Comparison of ENCODE assay signal across 29 mouse cellular contexts in the genomic region with DNA sequence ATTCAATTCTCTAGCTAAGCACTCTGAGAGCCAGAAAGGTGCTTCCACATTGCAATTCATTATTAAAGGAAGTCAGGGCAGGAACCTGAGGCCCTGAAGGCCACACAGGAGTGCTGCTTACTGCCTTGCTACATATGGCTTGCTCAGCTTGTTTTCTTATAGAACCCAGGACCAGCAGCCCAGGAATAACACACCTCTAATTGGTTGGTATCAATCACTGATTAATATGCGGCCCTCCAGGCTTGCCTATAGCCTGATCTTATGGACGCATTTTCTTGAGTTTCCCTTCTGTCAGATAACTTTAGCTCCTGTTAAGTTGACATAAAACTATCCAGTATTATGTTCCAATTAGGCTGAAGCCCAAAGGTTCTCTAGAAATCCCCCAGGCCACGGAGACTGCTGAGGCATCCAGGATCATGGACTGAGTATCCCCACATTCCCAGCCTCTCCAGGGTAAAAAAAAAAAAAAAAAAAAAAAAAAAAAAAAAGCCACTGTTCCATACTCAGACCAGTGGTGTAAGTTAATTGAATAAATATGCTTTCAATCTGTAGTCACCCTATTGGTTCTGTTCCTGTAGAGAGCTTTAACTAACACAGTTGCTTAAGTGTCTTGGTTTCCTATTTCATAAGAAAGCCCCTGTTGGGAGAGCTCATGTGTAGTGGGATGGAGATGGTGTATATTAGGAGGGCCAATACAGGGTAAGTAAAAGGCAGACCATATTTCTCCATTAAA.
DNase-seq lines count a peak whose midpoint lies in the region; ATAC-seq and TF ChIP-seq lines count a peak whose summit lies in the region.
"Had no signal": no experiment of that assay in that cellular context is flagged by ENCODE, and none has a peak within 500 bp of the region (broad histone marks: within the 10 kb centered on the region; RNA-seq: fewer than 3 reads in every experiment).

No protein-coding gene starts in this region.

- peak; percentile 65 for ATAC-seq in lung, embryonic 14.5 days (ENCODE audit: insufficient read depth)
- 0 out of 2 replicates have a peak, but pooled peaks have one; percentile 52 for ATAC-seq in embryonic facial prominence, embryonic 12.5 days (ENCODE audit: insufficient number of reproducible peaks, insufficient read depth, low FRiP score, low TSS enrichment)
- ATAC-seq in limb, embryonic 12.5 days (ENCODE audit: insufficient number of reproducible peaks, insufficient read depth, low FRiP score, low TSS enrichment, low read depth): peak; percentile 88
- no peak for ATAC-seq in kidney, embryonic 16.5 days (ENCODE audit: low FRiP score, low TSS enrichment)
- no peak for ATAC-seq in heart, embryonic 12.5 days (ENCODE audit: insufficient number of reproducible peaks, low FRiP score)
- ATAC-seq: forebrain, embryonic 15.5 days; hindbrain, embryonic 16.5 days; midbrain, embryonic 15.5 days had no signal

- in situ Hi-C loops in ES-E14 (cut with MboI; ENCODE audit: low sequenced_read_pairs in 2 of 2, unreplicated experiment in 2 of 2): no loop called here

- peak; percentile 37 for DNase-seq in lung, embryonic 14.5 days
- DNase-seq in lung, adult 18-20 months: no peak
- no peak for DNase-seq in ES-E14 (ENCODE audit: low read depth, low spot score)
- DNase-seq: adrenal gland, postnatal 14 days; cerebellum, adult 18-20 months; cerebellum, postnatal 10 days; gastrocnemius, adult 2 months; kidney, adult 9 months; kidney, postnatal 14 days; liver, embryonic 13.5 days; lung, postnatal 10 days; retina, postnatal 1 day; right cerebral cortex, postnatal 14 days; thymus, adult 18-20 months; thymus, postnatal 36 days had no signal

- no peaks in the 10 kb centered on the region for H3K4me1 ChIP-seq in lung, embryonic 14.5 days (ENCODE audit: insufficient read depth)
- H3K4me1 ChIP-seq in ES-E14 (ENCODE audit: control insufficient read depth in 2 of 2, insufficient read depth in 2 of 2, low read length in 2 of 2, poor library complexity in 1 of 2): no peaks in the 10 kb centered on the region
- H3K4me1 ChIP-seq in embryonic facial prominence, embryonic 12.5 days: no peaks in the 10 kb centered on the region
- H3K4me1 ChIP-seq in limb, embryonic 12.5 days (replicated peaks): peaks cover 12% of the 10 kb centered on the region
- H3K4me1 ChIP-seq in kidney, embryonic 16.5 days (ENCODE audit: insufficient read depth, low read length): no peaks in the 10 kb centered on the region
- no peaks in the 10 kb centered on the region for H3K4me1 ChIP-seq in heart, embryonic 12.5 days (replicated peaks)
- H3K4me1 ChIP-seq: forebrain, embryonic 15.5 days; heart, embryonic 15.5 days; limb, embryonic 15.5 days; liver, embryonic 13.5 days; midbrain, embryonic 15.5 days; neural tube, embryonic 15.5 days; stomach, embryonic 15.5 days had no signal

- WGBS in lung, embryonic 14.5 days: 73% methylated on average over 3 of the region's 3 CpGs
- 39% methylated on average over 3 of the region's 3 CpGs for WGBS in embryonic facial prominence, embryonic 12.5 days
- WGBS in limb, embryonic 12.5 days: 18% methylated on average over 3 of the region's 3 CpGs
- 81% methylated on average over 3 of the region's 3 CpGs for WGBS in kidney, embryonic 16.5 days
- 72% methylated on average over 3 of the region's 3 CpGs for WGBS in heart, embryonic 12.5 days

- H3K9ac ChIP-seq in lung, embryonic 14.5 days: no peak overlapping the region
- no peak overlapping the region for H3K9ac ChIP-seq in ES-E14 (ENCODE audit: insufficient read depth, low read depth, low read length, poor library complexity, severe bottlenecking)
- no peak overlapping the region for H3K9ac ChIP-seq in embryonic facial prominence, embryonic 12.5 days
- H3K9ac ChIP-seq in limb, embryonic 12.5 days (replicated peaks): no peak overlapping the region
- no peak overlapping the region for H3K9ac ChIP-seq in kidney, embryonic 16.5 days (replicated peaks; ENCODE audit: low read length)
- H3K9ac ChIP-seq in heart, embryonic 12.5 days: no peak overlapping the region
- H3K9ac ChIP-seq: embryonic facial prominence, embryonic 13.5 days; forebrain, embryonic 15.5 days; heart, embryonic 15.5 days; limb, embryonic 15.5 days; liver, embryonic 13.5 days; midbrain, embryonic 15.5 days; neural tube, embryonic 15.5 days; stomach, embryonic 15.5 days had no signal

- H3K4me3 ChIP-seq in lung, embryonic 14.5 days (ENCODE audit: low read depth, low read length): no peak overlapping the region
- no peak overlapping the region for H3K4me3 ChIP-seq in ES-E14 (ENCODE audit: insufficient read depth in 1 of 2, low read depth in 1 of 2, low read length in 2 of 2, poor library complexity in 1 of 2, severe bottlenecking in 1 of 2)
- no peak overlapping the region for H3K4me3 ChIP-seq in embryonic facial prominence, embryonic 12.5 days
- H3K4me3 ChIP-seq in limb, embryonic 12.5 days (replicated peaks): no peak overlapping the region
- no peak overlapping the region for H3K4me3 ChIP-seq in kidney, embryonic 16.5 days (ENCODE audit: low read length)
- no peak overlapping the region for H3K4me3 ChIP-seq in heart, embryonic 12.5 days
- H3K4me3 ChIP-seq: embryonic facial prominence, embryonic 13.5 days; forebrain, embryonic 10.5 days; forebrain, embryonic 15.5 days; gastrocnemius, adult 2 months; heart, embryonic 15.5 days; limb, embryonic 15.5 days; liver, embryonic 13.5 days; midbrain, embryonic 10.5 days; midbrain, embryonic 15.5 days; neural tube, embryonic 15.5 days; stomach, embryonic 15.5 days had no signal

- H3K36me3 ChIP-seq in lung, embryonic 14.5 days (ENCODE audit: insufficient read depth): no peaks in the 10 kb centered on the region
- H3K36me3 ChIP-seq in ES-E14 (ENCODE audit: control insufficient read depth, insufficient read depth, low read length, poor library complexity, severe bottlenecking): no peaks in the 10 kb centered on the region
- H3K36me3 ChIP-seq in embryonic facial prominence, embryonic 12.5 days: no peaks in the 10 kb centered on the region
- H3K36me3 ChIP-seq in limb, embryonic 12.5 days: no peaks in the 10 kb centered on the region
- H3K36me3 ChIP-seq in kidney, embryonic 16.5 days (ENCODE audit: insufficient read depth, low read length): no peaks in the 10 kb centered on the region
- no peaks in the 10 kb centered on the region for H3K36me3 ChIP-seq in heart, embryonic 12.5 days
- H3K36me3 ChIP-seq: embryonic facial prominence, embryonic 13.5 days; forebrain, embryonic 10.5 days; forebrain, embryonic 15.5 days; heart, embryonic 15.5 days; limb, embryonic 15.5 days; liver, embryonic 13.5 days; midbrain, embryonic 10.5 days; midbrain, embryonic 15.5 days; neural tube, embryonic 15.5 days; stomach, embryonic 15.5 days had no signal

- no peak overlapping the region for H3K4me2 ChIP-seq in lung, embryonic 14.5 days
- H3K4me2 ChIP-seq in embryonic facial prominence, embryonic 12.5 days (replicated peaks): no peak overlapping the region
- H3K4me2 ChIP-seq in limb, embryonic 12.5 days: no peak overlapping the region
- no peak overlapping the region for H3K4me2 ChIP-seq in kidney, embryonic 16.5 days (replicated peaks; ENCODE audit: low read depth, low read length)
- H3K4me2 ChIP-seq in heart, embryonic 12.5 days: no peak overlapping the region
- H3K4me2 ChIP-seq: embryonic facial prominence, embryonic 13.5 days; forebrain, embryonic 15.5 days; heart, embryonic 15.5 days; limb, embryonic 15.5 days; liver, embryonic 13.5 days; midbrain, embryonic 15.5 days; neural tube, embryonic 15.5 days; stomach, embryonic 15.5 days had no signal

- no peaks in the 10 kb centered on the region for H3K9me3 ChIP-seq in lung, embryonic 14.5 days (ENCODE audit: low read depth, low read length)
- no peaks in the 10 kb centered on the region for H3K9me3 ChIP-seq in ES-E14 (ENCODE audit: control insufficient read depth, insufficient read depth, low read depth, low read length)
- H3K9me3 ChIP-seq in embryonic facial prominence, embryonic 12.5 days: no peaks in the 10 kb centered on the region
- H3K9me3 ChIP-seq in limb, embryonic 12.5 days: no peaks in the 10 kb centered on the region
- H3K9me3 ChIP-seq in kidney, embryonic 16.5 days (ENCODE audit: low read length): no peaks in the 10 kb centered on the region
- H3K9me3 ChIP-seq in heart, embryonic 12.5 days (replicated peaks): no peaks in the 10 kb centered on the region
- H3K9me3 ChIP-seq: embryonic facial prominence, embryonic 13.5 days; forebrain, embryonic 10.5 days; forebrain, embryonic 15.5 days; heart, embryonic 15.5 days; limb, embryonic 15.5 days; liver, embryonic 13.5 days; midbrain, embryonic 10.5 days; midbrain, embryonic 15.5 days; neural tube, embryonic 15.5 days; stomach, embryonic 15.5 days had no signal

- no peaks in the 10 kb centered on the region for H3K27me3 ChIP-seq in lung, embryonic 14.5 days (ENCODE audit: insufficient read depth, low read length)
- H3K27me3 ChIP-seq in embryonic facial prominence, embryonic 12.5 days: no peaks in the 10 kb centered on the region
- H3K27me3 ChIP-seq in limb, embryonic 12.5 days: no peaks in the 10 kb centered on the region
- no peaks in the 10 kb centered on the region for H3K27me3 ChIP-seq in kidney, embryonic 16.5 days (ENCODE audit: insufficient read depth, low read length)
- H3K27me3 ChIP-seq in heart, embryonic 12.5 days (replicated peaks): no peaks in the 10 kb centered on the region
- H3K27me3 ChIP-seq: embryonic facial prominence, embryonic 13.5 days; forebrain, embryonic 15.5 days; heart, embryonic 15.5 days; limb, embryonic 15.5 days; liver, embryonic 13.5 days; midbrain, embryonic 15.5 days; neural tube, embryonic 15.5 days; stomach, embryonic 15.5 days had no signal

- no peak for TF ChIP-seq CTCF in lung, embryonic 14.5 days (IDR thresholded peaks at IDR 0.05; ENCODE audit: low read depth)

- no peak overlapping the region for H3K27ac ChIP-seq in lung, embryonic 14.5 days (ENCODE audit: low read depth)
- H3K27ac ChIP-seq in ES-E14 (ENCODE audit: insufficient read depth, low read depth, low read length, poor library complexity, severe bottlenecking): no peak overlapping the region
- no peak overlapping the region for H3K27ac ChIP-seq in embryonic facial prominence, embryonic 12.5 days
- peak overlapping the region; percentile 66; the same call in 1 of the 2 replicates for H3K27ac ChIP-seq in limb, embryonic 12.5 days
- H3K27ac ChIP-seq in kidney, embryonic 16.5 days (ENCODE audit: low read length): no peak overlapping the region
- no peak overlapping the region for H3K27ac ChIP-seq in heart, embryonic 12.5 days (ENCODE audit: poor library complexity, severe bottlenecking)
- H3K27ac ChIP-seq: embryonic facial prominence, embryonic 13.5 days; forebrain, embryonic 10.5 days; forebrain, embryonic 15.5 days; gastrocnemius, adult 2 months; heart, embryonic 15.5 days; limb, embryonic 15.5 days; liver, embryonic 13.5 days; midbrain, embryonic 10.5 days; midbrain, embryonic 15.5 days; neural tube, embryonic 15.5 days; stomach, embryonic 15.5 days had no signal

TF ChIP-seq in ES-E14, 5 proteins besides CTCF, POLR2A, EP300 and RAD21 (continues in another document):
- TF ChIP-seq ZNF384 (IDR thresholded peaks at IDR 0.05; ENCODE audit: low read depth, low read length) (0 out of 2 replicates have a peak, but pooled peaks have one; percentile 25), HCFC1 (IDR thresholded peaks at IDR 0.05; ENCODE audit: borderline replicate concordance, insufficient read depth, low read length) (no peak), ZC3H11A (IDR thresholded peaks at IDR 0.05; ENCODE audit: borderline replicate concordance, low read depth, low read length) (no peak), MAFK (IDR thresholded peaks at IDR 0.05; ENCODE audit: insufficient read depth, low read depth, low read length) (no peak)

Comparison
In these comparisons a context has a peak if more than half of its experiments do, and no peak if none do; other contexts are left out.
1. ATAC-seq: peak in lung, embryonic 14.5 days (single experiment), embryonic facial prominence, embryonic 12.5 days (single experiment) and limb, embryonic 12.5 days (single experiment); none in kidney, embryonic 16.5 days (single experiment) and heart, embryonic 12.5 days (single experiment).